Mouse (Mus musculus): Measurements from ENCODE around the gene Ets1.

Ets1 gene

DNA sequence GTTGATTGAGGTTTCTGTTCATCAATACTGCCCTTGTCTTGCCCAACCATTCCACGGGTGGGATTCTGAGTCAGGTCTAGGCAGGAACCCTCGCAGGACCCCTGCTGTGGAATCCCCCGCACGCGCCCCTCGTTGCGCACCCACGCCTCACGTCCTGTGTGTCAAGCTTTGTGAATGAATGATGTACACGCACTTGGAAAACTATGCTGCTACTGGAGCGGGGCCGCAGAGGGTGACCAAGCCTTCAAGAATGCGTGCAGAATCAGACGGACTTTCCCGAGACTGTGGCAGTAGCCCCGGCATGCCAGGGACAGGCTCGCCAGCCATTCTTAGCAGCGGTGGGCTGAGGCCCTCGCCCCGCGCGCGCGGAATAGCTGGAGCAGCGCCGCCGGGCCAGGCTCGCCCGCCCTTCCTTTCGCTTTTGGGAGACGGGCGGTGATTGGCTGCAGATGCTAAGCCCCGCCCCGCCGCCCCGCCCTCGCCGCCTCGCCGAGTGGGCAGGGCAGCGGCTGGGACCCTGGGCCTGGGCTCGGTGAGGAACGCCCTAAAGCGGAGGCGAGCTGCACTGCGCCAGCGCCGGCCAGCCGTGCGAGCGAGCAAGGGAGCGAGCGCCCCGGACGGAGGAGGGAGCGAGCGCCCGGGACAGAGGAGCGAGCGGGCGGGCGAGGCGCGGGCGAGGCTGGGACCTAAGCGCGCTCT lies 59.6 kb downstream of the Ets1 start:
- DNase-seq (ENCODE audit: low spot score) = peak; percentile 83

DNA sequence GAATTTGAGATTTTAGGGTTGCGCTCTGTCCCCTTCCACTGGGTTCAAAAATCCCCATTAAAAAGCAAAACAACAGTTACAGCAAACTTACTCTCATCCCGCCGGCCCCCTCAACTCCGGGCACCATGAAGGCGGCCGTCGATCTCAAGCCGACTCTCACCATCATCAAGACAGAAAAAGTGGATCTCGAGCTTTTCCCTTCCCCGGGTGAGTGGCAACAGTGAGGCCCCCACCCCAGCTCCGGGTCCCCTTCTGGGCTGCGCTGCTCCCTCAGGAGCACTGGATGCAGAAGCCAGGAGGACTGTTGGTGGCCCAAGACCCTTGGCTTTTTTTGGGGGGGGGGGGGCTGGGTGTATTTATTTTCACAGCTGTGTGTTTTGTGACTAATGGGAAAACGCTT lies 60.2 kb downstream of the Ets1 start:
- DNase-seq (ENCODE audit: low spot score) = no peak

DNA sequence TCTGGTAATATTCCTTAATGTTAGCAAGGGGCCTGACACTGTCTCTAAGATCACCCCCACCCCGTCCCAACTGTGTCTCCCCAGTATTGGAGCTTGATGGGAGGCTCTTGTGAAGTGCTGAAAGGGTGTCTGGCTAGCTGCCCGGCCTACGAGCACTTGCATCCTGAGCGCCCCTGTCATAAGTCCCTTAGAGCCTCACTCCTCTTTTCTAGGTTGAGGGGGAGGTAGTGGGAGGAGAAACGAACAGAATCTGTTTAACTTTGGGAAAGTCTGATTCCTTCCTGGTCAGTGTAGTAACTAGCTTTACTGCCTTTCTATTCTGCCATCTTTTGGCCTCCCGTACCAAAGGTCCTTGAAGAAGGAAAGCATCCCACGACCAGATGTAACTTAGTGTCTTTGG lies 60.7 kb downstream of the Ets1 start:
- DNase-seq (ENCODE audit: low spot score) = no peak

DNA sequence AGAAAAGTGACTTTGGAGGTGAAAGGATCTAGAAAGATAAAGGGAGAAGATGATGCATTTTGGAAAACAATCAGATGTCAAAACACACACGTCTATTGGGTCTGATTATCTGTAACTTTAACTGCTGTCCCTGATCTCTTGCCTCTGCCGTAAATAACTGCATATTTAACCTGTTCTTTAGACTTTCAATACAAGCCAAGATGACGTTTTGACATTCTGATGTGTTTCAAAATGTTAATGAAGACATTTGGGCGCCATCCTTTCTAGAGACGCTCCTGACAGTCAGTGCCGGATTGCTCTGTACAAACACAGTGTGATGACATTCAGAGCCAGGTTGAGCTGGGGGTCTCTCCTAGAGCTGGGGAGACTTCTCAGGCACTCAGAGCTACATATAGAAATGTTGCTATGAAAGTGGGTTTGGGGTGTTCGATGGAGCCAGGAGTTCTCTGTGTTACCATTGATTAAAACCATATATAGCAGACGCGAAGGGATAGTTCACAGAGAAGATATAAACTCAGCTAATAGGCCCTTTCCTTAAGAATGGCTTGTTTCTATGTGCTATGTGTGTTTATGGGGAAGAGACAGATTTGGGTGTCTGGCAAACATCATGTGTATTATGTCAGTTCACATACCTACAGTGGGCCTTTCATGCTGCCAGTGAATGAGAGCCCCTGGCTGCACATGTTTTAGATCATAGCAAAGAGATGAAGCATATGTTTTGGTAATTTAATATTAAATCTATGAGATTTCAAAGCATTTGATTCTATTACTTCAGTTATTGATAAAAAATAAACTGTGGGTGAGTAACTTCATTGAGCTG lies 61.5 kb downstream of the Ets1 start:
- no peak for DNase-seq (ENCODE audit: low spot score)

DNA sequence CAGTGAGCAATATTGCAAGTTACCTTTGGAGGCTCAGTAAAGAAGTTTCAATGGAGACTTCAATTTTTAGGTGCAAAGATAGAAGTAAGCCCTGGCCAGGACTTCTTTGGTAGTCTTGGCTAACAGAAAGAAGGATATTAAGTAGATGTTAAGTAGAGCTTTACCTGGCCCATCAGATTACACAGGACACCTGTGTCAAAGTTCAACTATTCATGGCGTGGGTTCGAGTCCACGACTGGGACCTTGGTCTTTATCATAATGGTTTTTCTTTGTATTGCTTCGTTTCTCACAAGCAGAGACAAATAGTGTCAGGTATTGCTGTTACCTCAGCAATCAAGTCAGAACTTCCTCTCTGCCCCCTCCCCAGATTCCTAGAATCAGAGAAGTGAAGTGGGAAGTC lies 62.7 kb downstream of the Ets1 start:
- no peak for DNase-seq (ENCODE audit: low spot score)

DNA sequence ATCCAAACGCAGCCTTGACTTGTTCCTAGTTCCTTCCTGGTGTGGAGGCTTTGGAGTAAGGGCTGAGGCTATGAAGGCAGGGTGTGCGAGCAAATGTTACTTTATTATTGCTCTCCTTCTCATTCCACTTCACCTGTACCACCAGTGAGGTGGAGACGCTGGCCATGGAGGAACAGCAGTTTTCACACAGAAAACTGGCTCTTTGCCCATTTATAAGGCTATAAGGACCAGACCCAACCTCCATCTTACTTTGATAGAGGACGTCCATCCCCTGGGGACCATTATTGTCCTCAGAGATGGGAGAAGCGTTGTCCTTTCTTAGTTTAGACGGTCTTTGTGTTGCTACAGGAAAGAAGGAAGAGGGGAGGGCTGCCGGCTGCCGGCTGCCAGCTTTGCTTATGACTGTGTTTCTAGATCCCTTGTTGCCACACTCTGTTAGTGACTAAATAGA lies 63.4 kb downstream of the Ets1 start:
- DNase-seq (ENCODE audit: low spot score) = no peak

DNA sequence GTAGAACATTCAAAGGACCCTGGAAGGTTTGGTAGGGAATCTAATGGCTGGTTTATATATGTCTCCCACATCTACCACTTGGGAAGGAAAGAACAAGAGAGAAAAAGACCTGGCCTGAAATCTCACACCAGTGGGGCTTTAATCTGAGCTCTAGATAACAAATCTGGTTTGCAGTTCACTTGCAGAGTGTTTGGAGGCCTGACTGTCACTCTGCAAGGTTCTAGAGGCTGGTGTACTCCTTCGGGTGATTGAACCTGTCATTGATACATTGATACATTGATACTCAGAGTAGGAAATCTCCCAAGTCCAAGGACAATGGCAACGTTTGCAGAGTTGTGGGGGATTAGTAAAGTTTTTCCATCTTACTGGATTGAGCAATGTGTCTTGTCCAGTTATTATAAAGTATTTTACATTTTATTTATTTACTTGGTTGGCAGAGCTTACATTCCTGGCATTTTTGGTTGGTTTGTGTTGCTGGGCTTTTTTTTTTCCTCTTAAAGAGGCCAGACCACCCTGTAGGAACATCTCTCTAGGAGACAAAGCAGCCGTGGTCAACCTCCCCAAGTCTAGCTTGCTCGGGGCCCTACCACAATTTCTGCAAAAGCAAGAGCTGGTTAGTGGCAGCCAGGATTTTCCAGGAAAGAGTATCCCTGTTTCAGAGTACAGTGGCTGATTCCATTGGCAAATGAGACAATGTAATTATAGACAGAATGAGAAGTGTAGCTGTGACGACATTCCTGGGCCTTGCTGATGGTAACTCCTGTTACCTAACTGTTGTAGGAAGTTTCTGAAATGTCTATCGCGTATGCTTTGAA lies 64.3 kb downstream of the Ets1 start:
- no peak for DNase-seq (ENCODE audit: low spot score)

DNA sequence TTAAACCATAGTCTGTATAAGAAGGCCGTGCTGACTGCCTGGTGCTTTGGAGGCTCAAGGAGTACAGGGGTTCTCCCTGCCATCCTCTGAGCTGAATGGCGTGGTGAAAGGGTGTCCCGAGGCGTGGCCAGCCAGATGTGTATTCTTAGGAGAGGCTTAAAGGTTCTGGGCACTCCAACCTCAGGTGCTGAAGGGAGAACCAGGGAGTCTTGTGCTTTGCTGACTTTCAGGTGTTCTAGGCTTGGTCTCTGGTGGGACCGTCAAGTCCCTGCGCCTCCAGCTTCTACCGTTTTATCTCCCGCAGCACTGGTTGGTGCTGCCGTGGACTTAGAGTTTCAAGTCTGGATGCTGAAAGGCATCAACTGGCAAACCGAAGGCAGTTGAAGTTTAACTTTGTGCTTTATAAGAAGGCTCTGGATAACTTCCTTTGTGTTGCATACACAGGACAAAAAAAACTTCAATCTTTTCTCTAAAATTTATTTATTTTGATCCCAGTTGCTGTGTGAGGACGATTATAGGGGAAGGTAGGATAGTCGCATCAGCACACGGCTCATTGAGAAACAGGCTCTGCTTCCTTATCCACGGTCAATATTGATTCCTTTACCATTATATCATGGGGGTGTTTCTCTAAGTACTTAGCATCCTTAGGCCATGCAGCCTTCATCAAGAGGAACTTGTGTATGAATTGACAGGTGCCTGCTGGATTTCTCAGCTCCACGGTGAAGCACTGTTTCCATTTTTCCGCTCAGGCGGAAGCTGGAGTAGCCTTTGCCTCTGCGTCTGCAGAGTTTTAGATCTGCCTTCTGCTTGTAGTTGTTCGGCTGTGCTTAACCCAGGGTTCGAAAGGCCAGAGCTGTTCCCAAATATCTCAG lies 65.3 kb downstream of the Ets1 start:
- no peak for DNase-seq (ENCODE audit: low spot score)

DNA sequence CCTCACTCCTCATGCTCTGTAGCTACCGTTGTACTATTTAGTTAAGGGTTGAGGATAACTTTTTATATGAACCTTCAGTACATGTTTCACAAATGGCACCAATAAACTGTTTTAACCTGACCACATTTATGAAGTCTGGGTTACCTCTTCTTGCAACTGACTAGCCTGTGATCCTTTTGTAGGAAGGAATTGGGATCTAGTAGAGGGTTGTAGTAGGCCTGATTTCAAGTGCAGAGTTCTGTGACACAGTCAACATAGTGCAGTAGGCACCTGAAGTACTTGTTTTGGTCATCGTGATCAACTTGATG lies 65.9 kb downstream of the Ets1 start:
- DNase-seq (ENCODE audit: low spot score) = no peak

DNA sequence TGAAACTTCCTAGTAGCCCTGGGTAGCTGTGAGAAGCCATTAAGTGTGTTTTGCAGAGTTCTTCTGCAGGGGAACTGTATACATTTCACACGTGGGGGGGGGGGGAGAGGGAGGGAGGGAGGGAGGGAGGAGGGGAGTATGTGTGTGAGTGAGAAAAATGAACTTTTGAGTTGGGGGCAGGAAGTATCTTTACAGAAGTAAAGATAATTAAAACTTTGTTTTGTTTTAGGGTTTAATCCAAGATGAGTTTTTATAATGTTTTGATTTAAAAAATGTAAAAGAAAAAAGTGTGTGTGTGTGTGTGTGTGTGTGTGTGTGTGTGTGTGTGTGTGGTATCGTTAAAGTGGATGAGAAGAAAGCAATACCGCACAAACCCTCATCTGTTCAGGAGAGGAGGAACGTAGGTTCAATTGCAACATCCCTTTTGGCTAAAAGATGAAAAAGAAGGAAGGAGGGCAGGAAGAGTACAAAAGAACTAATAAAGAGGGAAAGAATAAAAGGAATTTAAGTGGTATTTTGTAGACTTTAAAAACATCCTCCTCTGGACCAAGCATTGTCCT lies 66.9 kb downstream of the Ets1 start:
- DNase-seq (ENCODE audit: low spot score) = no peak

DNA sequence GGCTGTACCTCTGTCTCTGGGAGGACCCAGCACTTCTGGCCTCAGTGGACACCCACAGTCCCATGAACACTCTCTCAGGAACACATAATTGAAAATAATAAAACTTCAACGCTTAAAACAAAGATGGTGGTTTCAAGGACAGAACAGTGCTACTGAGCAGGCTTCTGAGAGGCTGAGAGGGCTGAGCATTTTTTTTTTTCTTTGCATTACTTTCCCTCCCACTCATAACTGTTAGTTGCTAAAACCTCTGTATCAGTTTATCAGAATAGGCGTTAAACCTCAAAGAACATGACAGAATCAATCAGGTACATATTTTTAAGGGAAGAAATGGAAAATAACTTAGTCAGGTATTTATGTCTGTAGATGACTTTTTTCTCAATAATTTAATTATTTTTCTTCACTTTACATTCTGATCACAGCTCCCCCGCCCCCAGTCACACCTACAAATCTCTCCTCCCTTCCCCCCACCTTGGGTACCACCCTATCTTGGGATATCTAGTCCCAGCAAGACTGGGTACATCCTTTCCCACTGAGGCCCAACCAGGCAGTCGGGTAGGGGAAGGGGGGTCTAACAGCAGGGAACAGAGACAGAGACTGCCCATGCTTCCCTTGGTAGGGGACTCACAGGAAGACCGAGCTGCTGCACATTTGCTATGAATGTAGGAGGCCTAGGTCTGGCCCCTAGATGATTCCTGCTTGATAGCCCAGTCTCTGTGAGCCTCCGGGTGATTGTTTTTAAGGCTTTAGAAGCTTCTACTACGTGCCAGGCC lies 68.1 kb downstream of the Ets1 start:
- DNase-seq (ENCODE audit: low spot score) = no peak

DNA sequence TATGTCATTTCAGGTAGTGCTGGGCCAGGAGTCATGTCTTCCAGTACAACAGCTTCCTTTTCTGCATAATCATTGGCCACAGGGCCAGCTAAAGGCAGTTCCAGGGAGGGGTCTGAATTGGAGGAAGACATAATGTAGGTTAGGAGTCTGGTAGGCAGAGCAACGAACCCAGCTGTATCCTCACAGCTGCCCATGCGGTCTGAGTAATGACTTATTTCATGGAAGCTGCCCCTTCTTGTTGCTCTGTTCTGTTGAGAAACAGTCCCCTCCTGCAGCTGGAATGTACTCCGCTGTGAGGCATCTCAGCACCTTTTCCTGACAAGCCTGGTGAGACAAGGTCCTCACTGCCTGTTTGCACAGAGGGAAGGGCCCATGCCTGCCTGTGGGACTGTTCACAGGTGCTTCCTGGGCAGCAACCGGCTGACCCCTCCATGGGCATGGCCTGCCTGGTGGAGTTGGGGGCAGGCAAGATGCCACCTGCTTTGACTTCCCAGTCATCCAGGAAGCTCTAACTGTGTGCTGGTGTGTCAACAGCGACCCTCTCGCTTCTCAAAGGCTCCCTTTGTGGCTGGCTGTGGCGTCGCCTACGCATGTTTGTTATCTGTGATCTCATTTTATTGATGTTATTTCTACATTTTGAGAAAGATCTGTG lies 69.9 kb downstream of the Ets1 start:
- DNase-seq (ENCODE audit: low spot score) = no peak

DNA sequence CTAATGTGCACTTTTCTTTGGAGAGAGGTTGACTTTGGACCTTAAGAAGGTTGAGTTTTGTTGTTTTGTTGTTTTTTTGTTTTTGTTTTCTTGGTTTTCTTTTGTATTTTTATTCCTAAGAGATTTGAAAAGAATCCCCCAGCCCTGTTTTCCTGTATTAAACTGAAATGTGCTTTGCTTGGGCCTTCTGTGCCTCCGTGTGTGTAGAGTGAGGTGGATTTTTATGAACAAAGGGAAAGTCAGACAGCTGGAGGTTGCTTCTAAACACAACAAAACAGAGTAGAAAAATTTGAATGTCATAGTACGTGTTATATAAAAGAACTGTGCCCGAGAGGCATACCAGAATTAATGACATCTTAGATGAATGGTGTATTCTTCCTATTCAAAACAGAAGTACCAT lies 71.4 kb downstream of the Ets1 start:
- no peak for DNase-seq (ENCODE audit: low spot score)

DNA sequence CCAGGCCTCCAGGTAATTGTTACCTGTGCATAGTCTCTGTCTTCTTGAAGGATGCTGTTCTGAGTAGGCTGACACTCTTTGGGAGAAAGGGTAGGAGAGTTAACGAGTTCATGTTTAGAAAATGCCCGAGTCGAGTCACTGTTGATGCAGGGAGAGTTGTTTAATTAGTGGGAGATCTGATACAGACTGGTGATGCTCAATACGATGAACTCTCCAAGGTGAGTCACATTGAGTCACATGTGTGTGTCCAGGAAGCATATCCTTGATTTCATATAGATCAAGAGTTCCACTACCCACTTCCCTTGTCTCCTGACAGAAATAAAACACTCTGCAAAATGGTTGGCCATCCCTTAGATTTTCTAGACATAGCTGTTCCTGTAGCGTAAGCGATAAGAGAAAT lies 72.5 kb downstream of the Ets1 start:
- no peak for DNase-seq (ENCODE audit: low spot score)

DNA sequence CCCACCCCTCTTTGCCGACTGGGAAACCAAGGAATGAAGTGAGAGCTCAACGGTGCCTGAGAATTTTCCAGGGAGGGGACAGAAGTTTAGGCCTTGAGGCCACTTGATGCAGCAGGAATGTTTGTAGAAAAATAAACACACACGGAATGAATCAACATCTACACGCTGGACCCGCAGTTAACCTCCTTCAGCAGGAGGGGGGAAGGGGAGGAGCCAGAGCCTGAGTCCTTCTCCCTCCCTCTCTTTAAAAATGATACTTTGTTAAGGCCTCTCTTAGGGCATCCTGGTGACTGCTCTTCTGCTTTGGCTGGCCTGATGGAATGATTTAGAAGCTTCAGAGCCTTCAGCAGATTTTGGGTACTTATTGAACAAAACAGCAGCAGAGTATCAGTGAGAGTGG lies 73.3 kb downstream of the Ets1 start:
- no peak for DNase-seq (ENCODE audit: low spot score)

DNA sequence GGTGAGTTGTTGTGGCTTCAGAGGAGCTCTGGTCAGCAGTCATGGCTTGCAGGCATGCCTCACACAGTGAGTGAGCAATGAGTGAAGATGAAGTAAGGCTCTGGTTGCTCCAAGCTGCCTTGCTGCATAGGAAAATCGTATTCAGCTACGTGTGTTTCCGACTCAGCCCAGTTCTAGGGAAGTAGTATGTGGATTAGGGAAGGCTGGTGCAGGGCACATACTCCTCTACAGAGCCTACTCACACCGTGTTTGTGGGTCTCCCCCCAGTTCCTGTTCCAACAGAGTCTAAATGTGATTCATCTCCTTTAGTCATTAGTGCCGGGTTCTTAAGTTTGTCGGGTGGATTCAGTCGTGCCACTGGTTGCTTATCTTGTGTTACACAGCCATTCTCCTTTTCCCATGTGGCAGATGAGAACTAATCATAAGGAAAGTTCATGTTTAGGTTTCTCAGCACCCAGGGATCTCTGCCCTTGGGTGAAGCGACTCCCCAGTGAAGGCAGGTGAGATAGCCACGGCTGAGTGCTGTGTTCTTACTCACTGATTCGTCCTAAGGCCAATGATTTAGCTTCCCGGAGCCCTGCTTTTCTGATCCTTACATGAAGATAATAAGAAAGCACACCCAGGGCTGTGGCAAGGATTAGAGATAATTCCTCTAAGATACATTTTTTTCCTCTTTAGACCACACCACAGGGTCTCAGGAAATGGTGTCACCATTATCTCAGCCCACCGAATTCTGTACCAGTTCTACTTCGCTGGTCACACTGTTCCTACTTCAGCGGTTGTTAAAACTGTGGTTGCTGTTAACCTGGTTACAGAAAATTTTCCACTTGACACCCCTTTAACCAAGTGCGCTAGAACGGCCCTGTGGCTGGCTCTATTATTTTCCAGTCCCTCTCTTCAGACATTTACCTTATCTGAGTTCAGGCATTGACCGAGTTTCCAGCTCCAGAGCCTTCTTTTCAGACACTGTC lies 74.0 kb downstream of the Ets1 start:
- no peak for DNase-seq (ENCODE audit: low spot score)

DNA sequence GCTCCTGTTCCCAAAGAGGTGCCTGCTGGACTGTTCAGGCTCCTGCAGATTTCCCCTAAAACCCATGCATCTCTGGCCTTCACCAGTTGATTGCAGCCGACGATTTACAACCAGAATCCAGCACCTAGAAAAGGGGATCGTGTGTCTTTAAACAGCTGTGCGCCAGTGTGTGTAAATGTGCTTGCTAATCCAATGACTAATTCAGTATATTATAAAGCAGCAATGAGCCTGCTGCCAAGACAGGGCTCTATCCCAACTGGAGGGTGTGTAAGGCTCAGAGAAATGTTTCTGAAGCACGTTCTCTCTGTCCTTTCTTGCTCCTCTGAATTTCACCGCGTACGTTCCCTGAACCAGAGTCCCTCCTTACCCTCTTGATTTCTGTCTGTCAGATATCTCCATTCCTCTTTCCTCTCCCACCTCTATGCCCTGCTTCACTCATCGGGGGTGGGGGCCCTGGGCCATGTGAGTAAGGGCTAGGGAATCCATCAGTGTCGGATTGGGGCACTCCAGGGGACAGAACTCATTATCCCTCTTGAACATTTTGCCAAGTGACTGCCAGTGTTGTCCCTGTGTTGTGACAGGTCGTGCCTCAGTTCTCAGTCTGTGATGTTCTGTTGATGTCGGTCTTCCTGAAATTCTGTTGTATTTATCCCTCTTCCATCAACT lies 75.1 kb downstream of the Ets1 start:
- no peak for DNase-seq (ENCODE audit: low spot score)

DNA sequence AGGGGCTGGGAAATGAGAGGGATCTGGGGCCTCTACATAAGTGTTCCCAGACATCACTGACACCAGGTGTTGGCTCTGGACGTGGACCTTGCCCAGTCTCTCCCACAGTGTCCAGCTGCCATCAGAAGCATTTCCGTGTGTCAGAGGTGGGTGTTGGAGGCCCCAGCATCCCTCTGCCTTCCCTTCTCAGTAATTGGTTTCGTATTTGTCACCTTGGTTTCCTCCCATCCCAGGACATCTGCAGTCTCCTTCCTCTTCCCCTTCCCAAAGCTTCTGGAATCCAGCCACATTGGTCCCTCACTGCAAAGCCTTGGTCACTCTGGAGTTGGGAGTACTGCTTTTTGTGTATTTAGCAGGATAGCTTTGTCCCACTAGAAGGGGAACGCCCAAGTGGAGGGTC lies 75.7 kb downstream of the Ets1 start:
- DNase-seq (ENCODE audit: low spot score) = no peak
